8 mouse cellular contexts compared by ENCODE assay signal in genomic region chr1:36558031-36558993, GRCm38 (mm10). TPM values are rescaled to one million over a fixed set of nuclear protein-coding genes. Genes with fewer than 3 reads are reported as not detected.
A peak's percentile ranks its signal among the peaks of the same experiment; 100 is the strongest.
DNase-seq lines count a peak whose midpoint lies in the region; ATAC-seq lines count a peak whose summit lies in the region.

TSS of gene Sema4c (minus strand) at chr1:36558349.

- peak within 1 kb of the TSS; percentile 89 for H3K4me2 ChIP-seq in intestine, embryonic 15.5 days (replicated peaks)
- peak within 1 kb of the TSS; percentile 99 for H3K4me2 ChIP-seq in limb, embryonic 11.5 days (ENCODE audit: low read depth, severe bottlenecking)
- H3K4me2 ChIP-seq in midbrain, embryonic 14.5 days (ENCODE audit: low read length) = peak within 1 kb of the TSS; percentile 100
- peak within 1 kb of the TSS; percentile 82 for H3K4me2 ChIP-seq in stomach, embryonic 14.5 days (replicated peaks; ENCODE audit: low read depth, low read length)

- DNase-seq in cerebellum, adult 11 months = peak; percentile 63
- DNase-seq in gastrocnemius, postnatal 4 days (ENCODE audit: low spot score in 2 of 2) = peak; percentile 68 to 81
- peak; percentile 93 for DNase-seq in limb, embryonic 11.5 days (ENCODE audit: low spot score)
- peak; percentile 90 for DNase-seq in midbrain, embryonic 14.5 days

- no peak for ATAC-seq in cerebellum, adult (ENCODE audit: insufficient number of reproducible peaks, low FRiP score, low TSS enrichment)
- 0 out of 2 replicates have a peak, but pooled peaks have one; percentile 4 for ATAC-seq in common myeloid progenitor, adult 5-6 weeks (replicated peaks; ENCODE audit: low read depth, poor library complexity, severe bottlenecking)
- ATAC-seq in intestine, embryonic 15.5 days = peak; percentile 69
- peak; percentile 68 for ATAC-seq in limb, embryonic 11.5 days (ENCODE audit: insufficient number of reproducible peaks, low FRiP score, low TSS enrichment, low read depth)
- peak; percentile 70 for ATAC-seq in midbrain, embryonic 14.5 days (ENCODE audit: low FRiP score, low TSS enrichment)
- peak; percentile 68 for ATAC-seq in stomach, embryonic 14.5 days (ENCODE audit: insufficient number of reproducible peaks, insufficient read depth, low FRiP score, low read depth)

- peak within 1 kb of the TSS; percentile 90 for H3K4me3 ChIP-seq in intestine, embryonic 15.5 days (replicated peaks)
- H3K4me3 ChIP-seq in limb, embryonic 11.5 days (ENCODE audit: low read depth, low read length) = peak within 1 kb of the TSS; percentile 96
- peak within 1 kb of the TSS; percentile 99 for H3K4me3 ChIP-seq in midbrain, embryonic 14.5 days (replicated peaks; ENCODE audit: low read depth, low read length)
- peak within 1 kb of the TSS; percentile 91 for H3K4me3 ChIP-seq in stomach, embryonic 14.5 days (ENCODE audit: low read depth, low read length)

- peaks cover 51% of the 10 kb centered on the region for H3K4me1 ChIP-seq in intestine, embryonic 15.5 days (replicated peaks)
- peaks cover 39% of the 10 kb centered on the region for H3K4me1 ChIP-seq in limb, embryonic 11.5 days (ENCODE audit: control insufficient read depth, insufficient read depth, low read length)
- H3K4me1 ChIP-seq in midbrain, embryonic 14.5 days (ENCODE audit: control insufficient read depth, insufficient read depth, low read length) = peaks cover 28% of the 10 kb centered on the region
- peaks cover 31% of the 10 kb centered on the region for H3K4me1 ChIP-seq in stomach, embryonic 14.5 days (ENCODE audit: control insufficient read depth, insufficient read depth, low read length)

- no peaks in the 10 kb centered on the region for H3K27me3 ChIP-seq in intestine, embryonic 15.5 days (replicated peaks)
- H3K27me3 ChIP-seq in limb, embryonic 11.5 days (ENCODE audit: control insufficient read depth, insufficient read depth, low read length) = no peaks in the 10 kb centered on the region
- no peaks in the 10 kb centered on the region for H3K27me3 ChIP-seq in midbrain, embryonic 14.5 days (ENCODE audit: control insufficient read depth, insufficient read depth, low read length)
- no peaks in the 10 kb centered on the region for H3K27me3 ChIP-seq in stomach, embryonic 14.5 days (ENCODE audit: control insufficient read depth, insufficient read depth, low read length)

- 2% methylated on average over 69 of the region's 69 CpGs for WGBS in intestine, embryonic 15.5 days
- under 1% methylated on average over 69 of the region's 69 CpGs for WGBS in limb, embryonic 11.5 days
- WGBS in midbrain, embryonic 14.5 days = under 1% methylated on average over 68 of the region's 69 CpGs
- 2% methylated on average over 67 of the region's 69 CpGs for WGBS in stomach, embryonic 14.5 days

- H3K9ac ChIP-seq in intestine, embryonic 15.5 days = peak within 1 kb of the TSS; percentile 93
- peak within 1 kb of the TSS; percentile 82 for H3K9ac ChIP-seq in limb, embryonic 11.5 days (ENCODE audit: low read length)
- peak within 1 kb of the TSS; percentile 99 for H3K9ac ChIP-seq in midbrain, embryonic 14.5 days (replicated peaks; ENCODE audit: low read length)
- H3K9ac ChIP-seq in stomach, embryonic 14.5 days (replicated peaks; ENCODE audit: low read depth, low read length) = peak within 1 kb of the TSS; percentile 96

- no peaks in the 10 kb centered on the region for H3K9me3 ChIP-seq in intestine, embryonic 15.5 days
- no peaks in the 10 kb centered on the region for H3K9me3 ChIP-seq in limb, embryonic 11.5 days (ENCODE audit: control insufficient read depth, low read length)
- H3K9me3 ChIP-seq in midbrain, embryonic 14.5 days (ENCODE audit: control insufficient read depth, low read length) = no peaks in the 10 kb centered on the region
- H3K9me3 ChIP-seq in stomach, embryonic 14.5 days (ENCODE audit: control insufficient read depth, low read depth, low read length) = no peaks in the 10 kb centered on the region

- peak within 1 kb of the TSS; percentile 99 for H3K27ac ChIP-seq in intestine, embryonic 15.5 days
- peak within 1 kb of the TSS; percentile 94 for H3K27ac ChIP-seq in limb, embryonic 11.5 days (replicated peaks; ENCODE audit: low read depth, low read length)
- peak within 1 kb of the TSS; percentile 98 for H3K27ac ChIP-seq in midbrain, embryonic 14.5 days (replicated peaks; ENCODE audit: low read depth, low read length)
- peak within 1 kb of the TSS; percentile 99 for H3K27ac ChIP-seq in stomach, embryonic 14.5 days (ENCODE audit: low read length)

- H3K36me3 ChIP-seq in intestine, embryonic 15.5 days = peaks cover 8% of the 10 kb centered on the region
- H3K36me3 ChIP-seq in limb, embryonic 11.5 days (ENCODE audit: control insufficient read depth, insufficient read depth, low read length) = peaks cover 11% of the 10 kb centered on the region; the same call in 1 of the 2 replicates
- H3K36me3 ChIP-seq in midbrain, embryonic 14.5 days (ENCODE audit: control insufficient read depth, insufficient read depth, low read length) = peaks cover 21% of the 10 kb centered on the region
- H3K36me3 ChIP-seq in stomach, embryonic 14.5 days (ENCODE audit: control insufficient read depth, insufficient read depth, low read length) = peaks cover 22% of the 10 kb centered on the region

RNA-seq across cellular contexts. Expression of gene Sema4c, which starts in this region (rescaled TPM):
- total RNA-seq in common myeloid progenitor, adult 5-6 weeks (2017) = 2.4 and 2.6 TPM in 2 replicates
- 10 to 100 TPM; 26.0 to 27.1 TPM for total RNA-seq in gastrocnemius, postnatal 4 days (2021)
- polyA plus RNA-seq in intestine, embryonic 15.5 days (2015; fragmentation: Nextera tagmentation; extraction: Ambion mirVana) = 10.6 and 11.6 TPM in 2 replicates
- 4.0 and 4.4 TPM in 2 replicates for polyA plus RNA-seq in limb, embryonic 11.5 days (2014; fragmentation: Nextera tagmentation; extraction: Ambion mirVana)
- 4.7 and 8.7 TPM in 2 replicates for polyA plus RNA-seq in midbrain, embryonic 14.5 days (2014; fragmentation: Nextera tagmentation; extraction: Ambion mirVana)
- 4.2 and 4.3 TPM in 2 replicates for polyA plus RNA-seq in stomach, embryonic 14.5 days (2014; fragmentation: Nextera tagmentation; extraction: Ambion mirVana)
